Mouse (Mus musculus): ENCODE data around the gene Plcd3. TPM values are rescaled to one million over a fixed set of nuclear protein-coding genes. Genes with fewer than 3 reads are reported as not detected.

Gene Plcd3
- polyA plus RNA-seq (2017; shearing (Covaris generic)) = not detected

DNA sequence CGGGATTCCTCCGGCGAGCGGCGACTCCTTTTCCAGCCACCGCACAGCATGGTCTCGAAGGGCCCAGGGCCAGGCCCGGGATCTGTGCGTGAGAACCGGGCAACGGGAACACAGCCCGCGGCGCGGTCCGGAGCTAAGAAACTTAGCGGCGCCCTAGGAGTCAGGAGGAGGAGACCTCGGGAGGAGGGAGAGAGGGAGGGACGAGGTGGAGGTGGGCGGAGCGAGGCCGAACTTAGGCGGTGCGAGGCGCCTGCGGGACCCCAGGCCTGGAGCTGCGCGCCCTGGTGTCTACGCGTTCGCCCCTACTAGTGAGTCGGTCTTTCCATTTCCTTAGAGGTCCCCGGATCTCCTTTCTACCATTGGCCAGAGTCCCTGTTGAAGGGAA, at the start of gene Plcd3, which contains the start of gene Acbd4:
TSS of gene Plcd3 (minus strand) at position 178 of the 385 bp plus-strand sequence.
TSS of gene Acbd4 (plus strand) at position 202 of the 385 bp plus-strand sequence.

DNA sequence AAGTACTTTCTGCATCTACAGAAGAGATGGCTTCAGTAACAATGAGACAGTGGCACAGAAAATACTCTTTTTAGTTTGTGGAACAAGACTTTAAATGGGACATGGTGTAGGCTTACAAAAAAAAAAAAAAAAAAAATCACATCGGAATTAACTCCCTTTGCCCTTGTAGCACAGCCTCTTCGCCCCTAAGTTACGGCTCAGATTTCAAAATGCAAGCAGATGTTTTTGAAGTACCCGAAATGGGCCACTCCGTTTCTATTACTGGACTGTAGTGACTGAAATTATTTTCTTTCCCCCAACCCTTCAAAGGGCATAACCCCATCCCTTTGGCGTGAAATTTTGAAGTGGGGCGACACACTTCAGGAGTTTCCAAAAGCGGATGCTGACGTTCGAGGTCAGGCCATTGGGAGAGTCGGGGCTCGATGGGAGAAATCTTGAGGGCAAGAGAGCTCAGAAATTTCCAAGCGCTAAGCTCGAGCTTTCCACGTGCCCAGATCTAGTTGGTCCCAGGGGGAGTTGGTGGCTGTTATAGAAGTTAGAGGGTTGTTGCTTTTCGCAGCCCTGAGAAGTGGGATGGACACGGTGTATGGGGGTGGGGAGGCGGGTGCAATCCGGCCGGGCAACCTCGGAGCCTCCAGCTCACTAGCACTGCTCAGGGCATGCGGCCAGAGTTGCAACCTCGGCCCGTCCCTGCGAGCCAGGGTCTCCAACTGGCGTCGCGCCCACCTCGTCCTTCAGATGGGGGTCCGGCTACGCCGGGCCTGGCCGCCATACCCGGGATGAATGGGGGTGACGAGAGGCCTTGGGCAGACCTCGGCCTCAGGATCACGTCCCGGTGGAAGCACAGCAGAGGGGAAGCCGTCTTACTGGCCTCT, 30.5 kb upstream of the Plcd3 start, which contains the start of gene Hexim2:
TSS of gene Hexim2 (plus strand) at position 729 of the 875 bp plus-strand sequence.

DNA sequence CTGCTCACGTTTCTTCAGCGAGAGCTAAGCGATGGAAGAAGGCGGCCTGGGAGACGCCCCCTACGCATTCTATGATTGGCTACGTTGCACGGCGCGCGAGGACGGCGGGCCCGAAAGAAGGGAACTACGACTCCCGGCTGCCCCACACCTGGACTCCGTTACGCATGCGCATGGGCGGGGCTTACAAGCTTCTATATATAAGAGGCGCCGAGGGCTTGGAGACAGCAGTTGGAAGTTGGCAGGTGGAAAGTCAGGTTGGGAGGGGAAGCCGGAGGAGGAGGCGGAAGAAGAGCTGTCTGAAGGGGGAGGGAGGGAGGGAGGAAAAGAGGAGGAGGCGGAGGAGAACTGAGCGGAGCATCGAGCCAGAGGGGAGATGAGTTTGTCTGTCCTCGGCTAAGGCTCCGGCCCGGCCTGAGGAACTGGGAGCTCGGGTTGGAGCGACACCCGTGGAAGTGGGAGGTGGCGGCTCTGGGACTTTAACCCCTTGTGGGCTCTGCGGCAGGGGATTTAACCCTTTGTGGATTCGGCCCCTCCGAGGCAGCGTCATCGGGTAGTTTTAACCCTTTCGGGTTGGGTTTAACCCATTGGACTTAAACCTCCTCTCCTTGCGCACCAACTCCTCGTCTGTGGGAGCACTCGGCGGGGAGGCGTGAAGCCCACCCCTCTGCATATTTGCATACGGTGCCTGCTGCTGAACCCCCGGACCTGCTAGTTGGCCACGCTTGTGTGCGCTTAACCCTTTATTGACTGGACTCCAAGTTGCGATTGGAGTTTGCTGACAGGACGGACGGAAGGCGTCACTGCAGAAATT, 14.8 kb upstream of the Plcd3 start, which contains the start of gene Hexim1:
TSS of gene Hexim1 (plus strand) at position 224 of the 811 bp plus-strand sequence.

DNA sequence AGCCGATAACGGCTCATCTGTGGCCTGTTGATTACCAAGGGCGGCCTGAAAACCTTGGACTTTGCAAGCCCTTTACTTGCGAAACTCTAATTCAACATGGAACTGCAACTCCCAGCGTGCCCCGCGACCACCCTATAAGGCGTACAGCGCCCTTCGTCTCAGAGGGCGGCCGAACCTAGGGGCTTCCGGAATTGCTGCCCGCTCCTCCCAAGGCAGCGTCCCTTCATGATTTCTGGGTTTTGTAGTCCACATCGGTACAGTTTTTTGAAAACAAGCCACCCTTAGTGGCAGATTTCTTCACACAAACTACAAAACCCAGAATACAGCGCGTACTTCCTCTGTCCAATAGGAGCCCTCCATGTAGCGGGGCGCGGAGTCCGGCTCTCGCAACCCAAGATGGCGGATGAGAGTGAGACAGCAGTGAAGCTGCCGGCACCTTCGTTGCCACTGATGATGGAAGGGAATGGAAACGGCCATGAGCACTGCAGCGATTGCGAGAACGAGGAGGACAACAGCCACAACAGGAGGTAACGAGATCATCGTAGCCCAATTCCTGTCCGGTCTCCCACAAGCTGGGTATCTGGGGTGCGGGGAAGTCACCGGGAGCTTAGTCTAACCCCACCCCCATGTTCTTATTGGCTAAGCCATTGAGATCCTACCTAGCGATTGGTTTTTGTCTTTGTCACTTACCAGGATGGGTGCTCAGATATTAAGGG, 73.1 kb downstream of the Plcd3 start, which contains the start of the genes Nmt1 and Dcakd:
TSS of gene Nmt1 (plus strand) at position 15 of the 716 bp plus-strand sequence.
TSS of gene Dcakd (minus strand) at position 158 of the 716 bp plus-strand sequence.

Other genes with a start within 250 kb of the Plcd3 start
- 177 TPM for gene Eftud2, start 220.7 kb downstream of the Plcd3 start, polyA plus RNA-seq (2017; shearing (Covaris generic))
- not detected for gene Ccdc103, start 220.5 kb downstream of the Plcd3 start, polyA plus RNA-seq (2017; shearing (Covaris generic))
- gene Fam187a, start 216.5 kb downstream of the Plcd3 start, polyA plus RNA-seq (2017; shearing (Covaris generic)) = not detected
- 0.10 TPM for gene Gfap, start 200.7 kb downstream of the Plcd3 start, polyA plus RNA-seq (2017; shearing (Covaris generic))
- 5.4 TPM for gene Kif18b, start 176.5 kb downstream of the Plcd3 start, polyA plus RNA-seq (2017; shearing (Covaris generic))
- not detected for gene C1ql1, start 155.0 kb downstream of the Plcd3 start, polyA plus RNA-seq (2017; shearing (Covaris generic))
- gene Nmt1, start 73.5 kb downstream of the Plcd3 start, polyA plus RNA-seq (2017; shearing (Covaris generic)) = 81.8 TPM
- gene Dcakd, start 73.3 kb downstream of the Plcd3 start, polyA plus RNA-seq (2017; shearing (Covaris generic)) = 29.9 TPM
- 50.6 TPM for gene Acbd4, start within 50 bp of the Plcd3 start, polyA plus RNA-seq (2017; shearing (Covaris generic))
- 4.8 TPM for gene Hexim1, start 14.6 kb upstream of the Plcd3 start, polyA plus RNA-seq (2017; shearing (Covaris generic))
- gene Hexim2, start 30.8 kb upstream of the Plcd3 start, polyA plus RNA-seq (2017; shearing (Covaris generic)) = 5.8 TPM
- gene Fmnl1, start 69.4 kb upstream of the Plcd3 start, polyA plus RNA-seq (2017; shearing (Covaris generic)) = 93.3 TPM
- not detected for gene 1700023F06Rik, start 106.9 kb upstream of the Plcd3 start, polyA plus RNA-seq (2017; shearing (Covaris generic))
- gene Spata32, start 116.8 kb upstream of the Plcd3 start, polyA plus RNA-seq (2017; shearing (Covaris generic)) = not detected
- gene Map3k14, start 165.8 kb upstream of the Plcd3 start, polyA plus RNA-seq (2017; shearing (Covaris generic)) = 34.0 TPM